Mouse (Mus musculus) adrenal gland, postnatal 4 days (tissue): ENCODE data around the gene Cebpa. TPM values are rescaled to one million over a fixed set of nuclear protein-coding genes. Genes with fewer than 3 reads are reported as not detected.

Experiments used
- DNase-seq, 2 experiments: peaks; one replicate each; pipeline ENCODE4 v3.0.0; 2021 to 2022; ENCODE audit warnings: low spot score in 2 of 2, mixed read lengths in 2 of 2
- total RNA-seq, 2 experiments: library from RNA; stranded (reverse); gene quantifications; 2 replicates each; pipeline ENCODE4 v1.2.3; 2021

Cebpa gene
- total RNA-seq, 2 experiments from 2014 or later, result 66.2 to 78.9 TPM

DNA sequence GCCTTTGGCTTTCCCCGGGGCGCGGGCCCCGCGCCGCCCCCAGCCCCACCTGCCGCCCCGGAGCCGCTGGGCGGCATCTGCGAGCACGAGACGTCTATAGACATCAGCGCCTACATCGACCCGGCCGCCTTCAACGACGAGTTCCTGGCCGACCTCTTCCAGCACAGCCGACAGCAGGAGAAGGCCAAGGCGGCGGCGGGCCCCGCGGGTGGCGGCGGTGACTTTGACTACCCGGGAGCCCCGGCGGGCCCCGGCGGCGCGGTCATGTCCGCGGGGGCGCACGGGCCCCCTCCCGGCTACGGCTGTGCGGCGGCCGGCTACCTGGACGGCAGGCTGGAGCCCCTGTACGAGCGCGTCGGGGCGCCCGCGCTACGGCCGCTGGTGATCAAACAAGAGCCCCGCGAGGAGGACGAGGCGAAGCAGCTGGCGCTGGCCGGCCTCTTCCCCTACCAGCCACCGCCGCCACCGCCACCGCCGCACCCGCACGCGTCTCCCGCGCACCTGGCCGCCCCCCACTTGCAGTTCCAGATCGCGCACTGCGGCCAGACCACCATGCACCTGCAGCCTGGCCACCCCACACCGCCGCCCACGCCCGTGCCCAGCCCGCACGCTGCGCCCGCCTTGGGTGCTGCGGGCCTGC lies 533 bp downstream of the Cebpa start:
- peak in 1 of 2 experiments; percentile 38 for DNase-seq

DNA sequence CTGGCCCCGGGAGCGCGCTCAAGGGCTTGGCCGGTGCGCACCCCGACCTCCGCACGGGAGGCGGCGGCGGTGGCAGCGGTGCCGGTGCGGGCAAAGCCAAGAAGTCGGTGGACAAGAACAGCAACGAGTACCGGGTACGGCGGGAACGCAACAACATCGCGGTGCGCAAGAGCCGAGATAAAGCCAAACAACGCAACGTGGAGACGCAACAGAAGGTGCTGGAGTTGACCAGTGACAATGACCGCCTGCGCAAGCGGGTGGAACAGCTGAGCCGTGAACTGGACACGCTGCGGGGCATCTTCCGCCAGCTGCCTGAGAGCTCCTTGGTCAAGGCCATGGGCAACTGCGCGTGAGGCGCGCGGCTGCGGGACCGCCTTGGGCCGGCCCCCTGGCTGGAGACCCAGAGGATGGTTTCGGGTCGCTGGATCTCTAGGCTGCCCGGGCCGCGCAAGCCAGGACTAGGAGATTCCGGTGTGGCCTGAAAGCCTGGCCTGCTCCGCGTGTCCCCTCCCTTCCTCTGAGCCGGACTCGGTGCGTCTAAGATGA lies 1.1 kb downstream of the Cebpa start:
- no peak for DNase-seq

DNA sequence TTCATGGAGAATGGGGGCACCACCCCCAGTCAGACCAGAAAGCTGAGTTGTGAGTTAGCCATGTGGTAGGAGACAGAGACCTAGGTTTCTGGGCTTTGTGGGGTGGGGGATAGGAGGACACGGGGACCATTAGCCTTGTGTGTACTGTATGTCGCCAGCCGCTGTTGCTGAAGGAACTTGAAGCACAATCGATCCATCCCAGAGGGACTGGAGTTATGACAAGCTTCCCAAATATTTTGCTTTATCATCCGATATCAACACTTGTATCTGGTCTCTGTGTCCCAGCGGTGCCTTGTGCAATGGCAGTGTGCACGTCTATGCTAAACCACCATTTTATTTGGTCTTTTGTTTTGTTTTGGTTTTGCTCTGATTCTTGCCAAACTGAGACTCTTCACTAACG lies 2.1 kb downstream of the Cebpa start:
- DNase-seq, result no peak

DNA sequence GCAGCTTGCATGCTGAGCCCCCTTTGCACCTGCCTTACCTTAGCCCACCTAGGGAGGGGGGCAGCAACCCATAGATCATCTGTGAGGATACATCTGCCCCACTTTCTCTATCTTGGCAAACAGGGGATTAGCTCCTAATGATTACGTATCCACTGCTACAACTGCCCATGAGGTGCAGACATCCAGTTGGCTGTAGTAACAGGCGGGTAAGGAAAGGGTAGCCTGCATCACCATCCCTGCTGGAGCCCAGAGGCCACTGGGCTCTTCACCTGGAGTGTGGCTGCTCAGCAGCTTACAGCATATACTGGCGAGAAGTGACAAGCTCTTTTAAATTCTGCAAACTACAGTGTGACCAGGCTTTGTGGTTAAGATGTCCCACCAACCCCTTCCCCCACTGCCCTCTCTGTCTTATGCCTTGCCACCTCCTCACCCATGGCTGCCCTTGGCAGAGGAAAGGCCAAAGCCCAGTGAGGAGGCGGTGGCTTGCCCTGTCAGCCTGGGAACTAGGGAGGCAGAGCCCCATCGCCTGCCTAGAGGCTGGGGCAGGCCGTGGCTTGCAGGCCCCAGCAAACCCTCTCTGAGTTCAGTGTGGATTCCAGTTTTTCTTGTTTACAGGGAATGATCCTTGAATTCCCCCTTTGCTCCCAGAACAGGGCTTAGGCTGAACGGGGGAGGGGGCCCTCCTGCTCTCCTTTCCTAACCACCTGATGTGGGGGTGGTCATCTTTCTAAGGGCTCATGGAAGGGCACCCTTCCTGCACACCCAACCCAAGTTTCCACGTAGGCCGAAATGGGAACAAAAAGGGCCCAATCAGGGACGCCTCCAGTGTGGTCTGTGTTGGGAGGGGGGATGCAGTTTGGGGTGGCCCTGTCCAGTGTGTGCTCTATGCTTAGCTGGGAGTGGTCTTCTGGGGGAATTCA lies 3.6 kb downstream of the Cebpa start:
- no peak for DNase-seq

DNA sequence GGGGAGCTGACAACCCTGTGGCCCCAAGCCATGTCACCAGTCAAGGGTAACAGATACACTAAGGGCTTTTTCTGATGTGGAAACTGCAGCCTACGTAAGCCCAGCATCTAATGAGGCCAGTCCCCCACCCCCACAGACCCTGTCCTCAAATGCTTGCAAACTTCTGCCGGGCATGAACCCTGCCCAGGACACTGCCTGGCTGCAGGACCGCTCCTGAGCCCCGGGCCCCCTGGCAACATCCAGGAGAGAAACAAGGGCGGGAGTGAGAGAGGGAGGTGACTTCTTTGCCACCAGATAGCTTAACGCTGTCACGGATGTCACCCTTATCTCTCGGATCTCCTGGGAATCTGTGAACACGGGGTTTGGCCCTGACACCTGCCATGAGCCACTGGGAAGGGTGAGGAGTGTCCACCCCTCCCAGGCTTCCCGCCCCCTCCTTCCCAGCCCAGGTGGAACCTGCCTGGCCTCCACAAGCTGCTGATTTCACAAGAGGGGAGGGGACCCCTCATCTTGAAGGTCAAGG lies 4.4 kb downstream of the Cebpa start:
- DNase-seq, result no peak

DNA sequence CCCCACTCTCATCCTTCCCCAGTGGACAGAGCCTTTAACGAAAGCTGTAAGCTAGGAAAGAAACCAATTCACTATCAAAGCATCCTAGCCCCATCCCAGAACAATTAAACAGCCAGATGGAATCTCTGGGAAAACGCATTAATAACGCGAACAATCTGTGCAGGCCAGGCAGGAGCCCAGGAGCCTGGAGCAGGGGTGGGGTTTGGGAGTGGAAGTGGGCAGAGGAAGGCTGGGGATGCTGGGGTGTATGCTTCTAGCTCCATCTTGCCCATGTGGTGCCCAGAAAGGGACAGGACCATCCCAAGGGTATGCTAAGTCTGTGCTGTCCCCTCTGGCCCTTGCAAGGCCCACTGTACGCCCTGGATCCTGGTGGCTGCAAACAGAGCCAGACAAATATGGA lies 5.1 kb downstream of the Cebpa start:
- no peak for DNase-seq

DNA sequence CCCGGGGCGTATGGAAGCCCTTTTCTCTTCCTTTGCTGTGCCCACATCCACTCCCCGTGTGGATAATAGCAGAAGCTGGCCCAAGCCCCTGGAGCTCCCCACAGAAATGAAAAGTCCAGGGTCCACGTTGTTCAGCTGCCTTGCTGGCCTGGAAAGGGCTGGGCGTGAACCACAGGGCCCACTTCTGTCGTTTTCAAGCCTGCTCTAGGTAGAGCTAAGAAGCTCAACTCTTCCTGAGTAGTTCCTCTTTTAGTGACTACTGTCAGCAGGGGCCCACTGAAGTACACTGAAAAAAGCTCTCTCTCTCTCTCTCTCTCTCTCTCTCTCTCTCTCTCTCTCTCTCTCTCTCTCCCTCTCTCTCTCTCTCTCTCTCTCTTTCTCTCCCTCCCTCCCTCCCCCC lies 5.7 kb downstream of the Cebpa start:
- no peak for DNase-seq

DNA sequence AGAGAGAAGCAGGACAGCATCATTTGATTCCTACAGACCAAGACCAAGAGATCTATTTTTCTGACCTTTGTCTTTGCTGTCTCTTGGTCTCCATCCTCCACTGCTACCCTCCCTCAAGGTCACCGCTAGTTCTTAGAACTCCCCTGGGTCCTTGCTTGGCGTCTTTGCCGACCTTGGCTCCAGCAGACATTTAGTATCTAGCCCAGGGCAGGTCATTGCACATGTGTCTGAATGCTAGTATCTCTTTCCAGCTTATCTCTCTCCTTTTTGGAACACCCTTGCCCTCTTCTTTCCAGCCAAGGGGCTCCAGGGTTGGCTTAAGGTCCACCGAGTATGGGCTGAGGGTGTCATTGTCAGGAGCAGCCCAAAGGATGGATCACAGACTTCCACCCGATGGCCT lies 6.9 kb downstream of the Cebpa start:
- no peak for DNase-seq

DNA sequence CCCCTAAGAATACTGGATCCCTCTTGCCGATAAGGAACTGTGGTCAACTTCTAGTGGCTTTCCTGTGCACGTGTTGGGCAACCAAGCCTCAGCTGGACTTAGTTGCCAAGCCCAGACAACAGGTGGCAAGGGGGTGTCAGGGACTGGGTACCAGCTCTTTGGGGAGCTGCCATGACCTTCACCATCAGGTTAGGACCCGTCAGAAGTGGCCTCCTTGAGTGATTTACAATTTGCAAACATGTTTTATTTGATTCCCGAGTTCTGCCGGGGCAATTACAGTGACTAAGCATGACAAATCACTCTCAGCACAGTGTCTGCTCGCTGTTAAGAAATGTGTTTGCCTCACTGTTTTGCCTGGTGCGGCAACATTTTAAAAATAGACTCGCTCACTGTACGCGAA lies 7.9 kb downstream of the Cebpa start:
- DNase-seq, result no peak

DNA sequence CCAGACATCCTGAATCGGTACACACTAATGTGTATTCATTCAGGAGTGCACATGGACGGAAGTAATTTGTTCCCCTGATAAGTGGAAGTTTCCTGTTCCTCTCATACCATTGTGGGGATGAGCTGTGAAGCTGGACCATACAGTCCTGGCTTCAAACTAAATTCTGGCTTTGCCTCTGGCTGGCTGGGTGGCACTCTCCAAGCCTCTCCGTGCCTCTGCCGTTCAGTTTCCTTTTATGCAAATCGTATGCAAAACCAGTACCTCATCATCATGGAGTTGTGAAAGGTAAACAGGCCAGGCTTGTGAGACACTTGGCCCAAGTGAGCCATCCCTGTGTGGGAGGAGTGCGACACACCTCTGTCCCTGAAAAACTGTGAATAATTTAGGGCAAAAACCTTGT lies 8.6 kb downstream of the Cebpa start:
- no peak for DNase-seq

DNA sequence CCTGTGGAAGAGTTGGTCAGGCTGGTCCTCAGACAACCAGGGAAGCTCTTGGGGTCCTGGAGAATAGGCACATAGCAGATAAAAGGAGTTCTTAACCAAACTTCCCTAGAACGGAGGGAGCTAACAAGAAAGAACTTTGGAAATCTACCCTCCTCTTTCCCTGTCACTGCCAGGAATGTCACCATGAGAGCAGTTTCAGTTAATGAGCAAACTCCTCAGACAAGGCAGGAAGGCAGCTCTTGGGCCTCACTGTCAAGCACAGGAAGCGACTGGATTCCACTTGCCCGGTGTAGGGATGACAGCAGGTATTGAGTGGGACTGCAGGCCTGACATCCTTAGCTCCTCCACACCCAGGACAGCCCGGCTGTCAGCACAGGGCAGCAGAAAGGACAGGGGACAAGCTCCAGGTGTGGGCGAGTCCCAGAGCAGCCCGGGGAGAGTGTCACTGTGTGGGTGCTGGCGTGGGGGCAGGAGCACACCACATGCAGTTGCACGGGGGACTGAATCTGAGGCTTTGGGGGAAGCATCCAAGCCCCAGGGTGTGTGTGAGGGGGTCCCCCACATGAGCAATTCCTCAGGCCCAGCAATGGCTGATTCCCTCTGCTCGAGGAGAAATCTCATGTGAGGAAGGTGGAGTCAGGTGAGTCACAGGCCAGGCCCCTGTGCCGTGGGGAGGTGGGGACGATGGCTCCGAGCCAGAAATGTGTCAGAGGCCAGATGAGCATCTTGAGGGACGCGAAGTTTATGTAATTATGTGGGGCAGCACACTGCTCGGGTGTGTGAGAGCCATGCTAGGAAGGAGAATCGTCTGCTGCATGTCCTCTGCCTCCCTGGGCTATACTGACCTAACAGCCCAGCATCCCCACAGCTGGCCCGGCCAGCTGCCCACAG lies 9.8 kb downstream of the Cebpa start:
- no peak for DNase-seq

DNA sequence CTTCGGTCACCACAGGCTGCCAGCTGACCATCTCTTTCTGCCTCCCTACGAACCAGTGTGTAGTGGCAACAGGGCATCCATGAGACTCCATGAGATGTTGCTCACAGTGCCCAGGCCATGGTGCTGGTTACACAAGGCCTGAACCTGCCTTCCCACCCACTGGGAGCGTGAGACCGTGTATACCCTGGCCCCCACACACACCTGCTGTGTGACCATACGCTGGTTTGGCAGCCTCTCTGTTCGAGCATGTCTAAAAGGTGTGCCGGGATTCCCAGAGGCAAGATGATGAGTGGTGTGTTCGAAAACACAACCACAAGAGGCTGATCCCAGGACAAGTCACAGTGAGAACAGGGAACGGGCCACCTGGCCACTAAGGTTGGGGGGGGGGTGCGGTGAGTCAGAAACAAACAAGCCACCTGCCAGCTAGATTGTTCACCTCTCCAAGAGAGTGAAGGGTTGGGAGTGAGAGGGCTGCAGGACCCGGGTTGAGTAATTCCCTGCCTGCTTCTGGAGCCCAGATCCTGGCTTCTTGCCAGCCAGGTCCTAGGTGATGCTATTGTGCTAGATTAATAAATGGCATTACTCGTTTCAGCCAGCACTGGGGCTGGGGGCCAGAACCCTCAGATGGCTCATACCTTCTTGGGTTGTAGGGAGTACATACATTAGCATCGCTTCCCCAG lies 11.1 kb downstream of the Cebpa start:
- no peak for DNase-seq

DNA sequence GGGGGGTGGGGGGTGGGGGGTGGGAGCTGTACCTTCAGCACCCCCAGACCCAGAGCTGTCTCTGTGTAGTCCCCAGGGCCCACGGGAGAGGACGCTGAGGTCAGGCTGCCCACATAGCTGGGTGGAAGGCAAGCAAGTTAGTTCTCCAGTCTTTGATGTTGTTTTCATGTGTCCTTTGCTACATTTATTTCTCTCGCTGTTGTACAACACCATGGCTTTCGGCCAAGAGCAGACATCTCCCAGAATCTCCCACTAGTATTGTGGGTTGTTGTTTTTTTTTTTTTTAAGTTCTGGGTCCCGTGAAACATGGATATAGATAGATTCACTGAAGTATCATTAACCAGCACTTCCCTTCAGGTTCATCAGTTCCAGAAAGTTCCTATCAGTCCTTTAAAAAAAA lies 11.8 kb downstream of the Cebpa start:
- no peak for DNase-seq

DNA sequence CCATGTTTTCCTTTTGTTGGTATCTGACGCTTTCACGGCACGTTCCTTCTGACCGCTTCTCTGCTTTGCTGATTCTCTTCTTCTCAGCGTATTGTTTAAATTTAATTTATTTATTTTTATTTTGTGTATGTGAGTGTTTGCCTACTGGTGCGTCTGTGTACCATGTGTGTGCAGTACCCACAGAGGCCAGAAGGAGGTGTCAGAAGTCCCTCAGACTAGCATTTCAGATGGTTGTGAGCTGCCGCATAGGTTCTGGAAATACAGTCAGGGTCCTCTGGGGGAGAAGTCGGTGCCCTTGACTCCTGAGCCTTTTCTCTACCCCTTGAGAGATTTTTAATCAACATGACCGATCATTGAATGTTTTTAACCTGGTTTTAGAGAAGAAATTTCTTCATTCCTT lies 12.5 kb downstream of the Cebpa start:
- no peak for DNase-seq

DNA sequence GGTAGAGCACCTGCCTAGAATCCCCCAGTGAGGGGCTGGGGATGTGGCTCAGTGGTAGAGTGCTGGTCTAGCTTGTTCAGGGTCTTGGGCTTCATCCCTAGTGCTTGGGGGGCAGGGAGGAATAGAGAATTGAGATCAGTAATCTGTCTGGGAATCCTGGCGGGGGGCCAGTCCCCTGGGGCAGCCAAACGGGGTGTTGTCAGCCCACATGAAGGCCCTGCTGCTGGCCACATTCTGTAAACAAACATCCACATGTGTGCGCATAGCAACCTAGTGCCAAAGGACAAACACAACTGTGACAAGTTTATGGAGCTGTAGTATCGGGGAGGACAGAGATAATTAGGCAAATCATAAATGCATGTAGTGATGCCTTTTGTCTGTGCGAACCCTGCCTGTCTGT lies 15.5 kb downstream of the Cebpa start:
- no peak for DNase-seq

DNA sequence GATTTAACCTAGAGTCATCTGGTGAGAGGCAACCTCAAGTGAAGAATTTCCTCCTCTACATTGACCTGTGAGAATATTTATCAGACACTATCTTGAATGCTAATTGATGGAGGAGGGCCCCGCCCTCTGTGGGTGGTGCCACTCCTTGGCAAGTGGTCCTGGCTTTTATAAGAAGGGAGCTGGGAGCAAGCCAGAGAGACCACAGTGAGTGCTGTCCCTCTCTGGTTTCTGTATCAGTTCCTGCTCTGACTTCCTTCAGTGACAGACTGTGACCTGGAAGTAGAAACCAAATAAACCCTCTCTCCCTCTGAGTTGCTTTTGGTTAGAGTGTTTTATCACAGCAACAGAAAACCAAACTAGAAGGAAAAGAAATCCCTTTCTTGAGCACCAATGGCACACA lies 18.4 kb downstream of the Cebpa start:
- DNase-seq, result no peak

DNA sequence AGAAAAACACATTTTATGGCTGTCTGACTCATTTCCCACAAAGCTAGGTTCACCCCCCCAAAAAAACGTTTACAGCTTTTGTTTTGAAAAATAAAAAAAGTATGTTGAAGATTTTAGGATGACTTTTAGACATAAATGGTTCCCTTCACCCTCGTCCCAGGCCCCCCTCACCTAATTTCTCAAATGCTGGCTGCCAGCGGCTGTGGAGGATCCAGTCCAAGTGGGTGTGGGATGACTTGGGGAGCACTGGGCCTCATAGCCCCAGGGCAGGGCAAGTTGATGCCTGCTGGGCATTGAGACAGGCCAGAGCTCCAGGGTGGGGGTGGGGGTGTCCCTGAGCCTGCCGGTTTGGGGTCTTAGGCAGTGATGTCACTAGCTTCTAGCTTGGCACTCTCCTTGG lies 19.4 kb downstream of the Cebpa start:
- no peak for DNase-seq

DNA sequence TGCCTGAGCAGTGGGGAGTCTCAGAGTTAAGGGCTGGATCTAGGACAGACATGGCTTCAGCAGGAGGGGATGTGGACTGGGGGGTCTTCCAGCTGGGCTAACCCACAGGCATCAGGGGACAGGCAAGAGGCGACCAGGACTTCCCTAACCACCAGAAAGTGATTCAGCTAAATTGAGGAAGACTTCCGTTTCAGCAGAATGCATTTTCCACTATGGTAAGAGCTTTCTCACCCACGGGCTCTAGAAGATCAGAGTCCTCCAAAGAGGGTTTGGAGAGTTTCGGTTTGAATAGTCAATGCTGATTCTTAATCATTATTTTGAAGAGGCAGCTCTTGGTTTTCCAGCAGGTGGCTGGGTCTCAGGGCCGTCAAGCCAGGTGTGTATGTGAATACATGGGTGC lies 20.8 kb downstream of the Cebpa start:
- DNase-seq, result no peak

DNA sequence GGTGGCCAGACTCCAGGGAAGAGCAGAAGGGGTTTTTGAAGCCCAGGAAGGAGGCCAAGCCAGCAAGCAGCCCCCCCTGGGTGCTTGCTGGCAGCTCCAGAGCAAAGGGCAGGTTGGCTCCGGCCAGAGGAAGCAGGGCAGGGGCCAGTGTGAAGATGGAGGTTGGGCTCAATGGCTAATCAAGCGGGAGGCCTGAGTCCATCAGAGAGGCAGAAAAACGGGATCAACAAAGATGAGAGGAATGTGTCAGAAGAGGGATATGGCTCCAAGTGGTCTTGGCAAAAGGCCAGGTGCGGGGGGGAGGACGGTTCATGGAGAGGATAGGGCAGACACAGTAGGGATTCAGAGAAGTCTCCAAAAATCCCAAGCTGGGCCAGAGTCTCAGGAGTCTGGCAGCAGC lies 22.4 kb downstream of the Cebpa start:
- DNase-seq, result no peak

DNA sequence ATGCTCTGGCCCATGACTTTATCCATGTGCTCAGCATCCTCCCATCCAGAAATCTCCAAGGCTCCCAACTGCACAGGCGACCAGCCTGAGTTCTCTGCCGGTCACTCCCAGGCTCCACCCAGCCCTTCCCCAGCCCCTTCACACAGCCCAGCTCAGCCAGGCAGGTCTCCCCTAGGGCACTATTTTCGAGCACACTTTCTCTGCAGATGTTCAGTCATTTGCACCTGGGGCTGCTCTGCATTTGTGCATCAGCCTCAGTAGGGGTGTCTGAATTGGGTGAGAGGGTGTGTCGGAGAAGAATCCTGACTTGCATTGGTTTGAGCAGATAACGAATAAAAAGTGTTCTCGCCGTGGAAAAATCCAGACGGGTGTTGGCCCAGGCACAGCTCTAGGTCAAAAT lies 23.4 kb downstream of the Cebpa start:
- no peak for DNase-seq
